In the genomic region with DNA sequence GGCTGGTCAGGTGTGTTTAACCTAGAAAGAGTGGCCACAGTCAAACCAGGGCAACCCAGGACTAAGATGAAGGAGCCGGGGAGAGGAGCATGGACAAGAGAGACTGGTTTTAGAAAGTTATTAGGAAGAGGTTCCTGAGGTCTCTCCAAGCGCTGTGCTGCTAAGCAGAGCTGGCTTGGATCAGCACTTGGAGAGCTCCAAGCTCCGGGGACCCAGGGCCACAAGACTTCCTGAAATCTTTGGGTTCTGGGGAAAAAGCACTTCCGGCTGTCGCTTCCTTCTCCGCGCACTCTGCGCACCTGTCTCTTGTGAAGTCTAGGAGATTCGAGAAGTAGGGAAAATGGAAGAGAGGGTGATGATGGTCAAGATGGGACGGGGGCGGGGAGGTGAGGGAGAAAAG, we compare ENCODE assay signal across 8 mouse cellular contexts. TPM values are rescaled to one million over a fixed set of nuclear protein-coding genes. Genes with fewer than 3 reads are reported as not detected.
DNase-seq lines count a peak whose midpoint lies in the region; ATAC-seq and TF ChIP-seq lines count a peak whose summit lies in the region.

No protein-coding gene starts in this region.

- H3K27ac ChIP-seq in left cerebral cortex, adult 2 months, result peak overlapping the region; percentile 98
- H3K27ac ChIP-seq in embryonic facial prominence, embryonic 12.5 days, result no peak overlapping the region
- peak overlapping the region; percentile 95 for H3K27ac ChIP-seq in hindbrain, embryonic 14.5 days
- no peak overlapping the region for H3K27ac ChIP-seq in neural tube, embryonic 12.5 days

- ATAC-seq in embryonic facial prominence, embryonic 12.5 days (ENCODE audit: insufficient number of reproducible peaks, insufficient read depth, low FRiP score, low TSS enrichment), result no peak
- no peak for ATAC-seq in hindbrain, embryonic 14.5 days (ENCODE audit: low FRiP score)
- no peak for ATAC-seq in neural tube, embryonic 12.5 days (ENCODE audit: low FRiP score, low read depth)

- H3K36me3 ChIP-seq in embryonic facial prominence, embryonic 12.5 days, result no peaks in the 10 kb centered on the region
- H3K36me3 ChIP-seq in hindbrain, embryonic 14.5 days (replicated peaks; ENCODE audit: control insufficient read depth, insufficient read depth), result peaks cover 27% of the 10 kb centered on the region
- H3K36me3 ChIP-seq in neural tube, embryonic 12.5 days, result peaks cover 9% of the 10 kb centered on the region; the same call in 1 of the 2 replicates

- TF ChIP-seq CTCF in left cerebral cortex, adult 2 months (IDR thresholded peaks at IDR 0.05), result no peak

- no peak overlapping the region for H3K9ac ChIP-seq in embryonic facial prominence, embryonic 12.5 days
- H3K9ac ChIP-seq in hindbrain, embryonic 14.5 days, result peak overlapping the region; percentile 97
- peak overlapping the region; percentile 86 for H3K9ac ChIP-seq in neural tube, embryonic 12.5 days

- peak overlapping the region; percentile 74 for H3K4me3 ChIP-seq in left cerebral cortex, adult 2 months
- peak overlapping the region; percentile 22; the same call in 1 of the 2 replicates for H3K4me3 ChIP-seq in embryonic facial prominence, embryonic 12.5 days
- peak overlapping the region; percentile 77 for H3K4me3 ChIP-seq in hindbrain, embryonic 14.5 days (replicated peaks; ENCODE audit: low read length)
- H3K4me3 ChIP-seq in neural tube, embryonic 12.5 days, result peak overlapping the region; percentile 59

- no peaks in the 10 kb centered on the region for H3K9me3 ChIP-seq in embryonic facial prominence, embryonic 12.5 days
- no peaks in the 10 kb centered on the region for H3K9me3 ChIP-seq in hindbrain, embryonic 14.5 days (ENCODE audit: control insufficient read depth, low read length)
- H3K9me3 ChIP-seq in neural tube, embryonic 12.5 days, result no peaks in the 10 kb centered on the region

- peak overlapping the region; percentile 36 for H3K4me2 ChIP-seq in embryonic facial prominence, embryonic 12.5 days (replicated peaks)
- peak overlapping the region; percentile 74 for H3K4me2 ChIP-seq in hindbrain, embryonic 14.5 days (replicated peaks)
- peak overlapping the region; percentile 82 for H3K4me2 ChIP-seq in neural tube, embryonic 12.5 days (replicated peaks)

- no peak for DNase-seq in left cerebral cortex, adult 2 months (ENCODE audit: extremely low spot score in 1 of 2, low spot score in 2 of 2)
- DNase-seq in left cerebral cortex, postnatal 4 days, result no peak
- DNase-seq in hindbrain, embryonic 14.5 days (ENCODE audit: low spot score), result peak; percentile 37
- DNase-seq in left cerebral cortex, adult 11 months (ENCODE audit: low spot score), result no peak
- no peak for DNase-seq in urinary bladder, postnatal 25 days (ENCODE audit: low spot score)
- DNase-seq in lung, adult 18-20 months, result no peak

- intact Hi-C loops in left cerebral cortex, adult 2 months (cut with DNase I), result loop anchor here (2.0 kb wide), 1 partner anchor 15 kb away; no protein-coding TSS in a partner anchor
- intact Hi-C loops in left cerebral cortex, postnatal 4 days (cut with DNase I), result no loop called here

- H3K4me1 ChIP-seq in embryonic facial prominence, embryonic 12.5 days, result peaks cover 22% of the 10 kb centered on the region
- H3K4me1 ChIP-seq in hindbrain, embryonic 14.5 days (replicated peaks; ENCODE audit: control insufficient read depth, insufficient read depth, low read length), result peaks cover 62% of the 10 kb centered on the region
- peaks cover 61% of the 10 kb centered on the region for H3K4me1 ChIP-seq in neural tube, embryonic 12.5 days

- 4% methylated on average over 11 of the region's 11 CpGs for WGBS in embryonic facial prominence, embryonic 12.5 days
- WGBS in hindbrain, embryonic 14.5 days, result 7% methylated on average over 11 of the region's 11 CpGs
- 11% methylated on average over 10 of the region's 11 CpGs for WGBS in neural tube, embryonic 12.5 days

- H3K27me3 ChIP-seq in embryonic facial prominence, embryonic 12.5 days, result peaks cover 37% of the 10 kb centered on the region
- H3K27me3 ChIP-seq in hindbrain, embryonic 14.5 days (ENCODE audit: control insufficient read depth, insufficient read depth, low read length), result no peaks in the 10 kb centered on the region
- peaks cover 6% of the 10 kb centered on the region; the same call in 1 of the 2 replicates for H3K27me3 ChIP-seq in neural tube, embryonic 12.5 days (replicated peaks)

RNA-seq across cellular contexts. Expression of gene Riiad1, which starts 0.6 kb away (rescaled TPM):
- 1 to 10 TPM; 4.4 to 5.8 TPM for total RNA-seq in left cerebral cortex, adult 2 months (2021)
- 1 to 10 TPM; 6.4 to 7.1 TPM for total RNA-seq in left cerebral cortex, postnatal 4 days (2021)
- polyA plus RNA-seq in embryonic facial prominence, embryonic 12.5 days (2016; fragmentation: Nextera tagmentation; extraction: Ambion mirVana), result 2.0 and 2.3 TPM in 2 replicates
- 15.8 and 24.9 TPM in 2 replicates for polyA plus RNA-seq in hindbrain, embryonic 14.5 days (2014; fragmentation: Nextera tagmentation; extraction: Ambion mirVana)
- 11.9 and 12.9 TPM in 2 replicates for polyA plus RNA-seq in neural tube, embryonic 12.5 days (2016; fragmentation: Nextera tagmentation; extraction: Ambion mirVana)

RNA-seq across cellular contexts. Expression of gene Celf3, which starts 1.5 kb away (rescaled TPM):
- 100 to 1,000 TPM; 159 to 177 TPM for total RNA-seq in left cerebral cortex, adult 2 months (2021)
- 100 to 1,000 TPM; 243 to 274 TPM for total RNA-seq in left cerebral cortex, postnatal 4 days (2021)
- 14.2 and 17.8 TPM in 2 replicates for polyA plus RNA-seq in embryonic facial prominence, embryonic 12.5 days (2016; fragmentation: Nextera tagmentation; extraction: Ambion mirVana)
- 182 and 237 TPM in 2 replicates for polyA plus RNA-seq in hindbrain, embryonic 14.5 days (2014; fragmentation: Nextera tagmentation; extraction: Ambion mirVana)
- 204 and 222 TPM in 2 replicates for polyA plus RNA-seq in neural tube, embryonic 12.5 days (2016; fragmentation: Nextera tagmentation; extraction: Ambion mirVana)

RNA-seq across cellular contexts. Expression of gene Oaz3, which starts 35.8 kb away (rescaled TPM):
- not detected for total RNA-seq in left cerebral cortex, adult 2 months (2021)
- total RNA-seq in left cerebral cortex, postnatal 4 days (2021), result not detected
- polyA plus RNA-seq in embryonic facial prominence, embryonic 12.5 days (2016; fragmentation: Nextera tagmentation; extraction: Ambion mirVana), result 0.41 and 0.45 TPM in 2 replicates
- 0.89 and 1.2 TPM in 2 replicates for polyA plus RNA-seq in hindbrain, embryonic 14.5 days (2014; fragmentation: Nextera tagmentation; extraction: Ambion mirVana)
- 0.81 and 0.96 TPM in 2 replicates for polyA plus RNA-seq in neural tube, embryonic 12.5 days (2016; fragmentation: Nextera tagmentation; extraction: Ambion mirVana)

RNA-seq across cellular contexts. Expression of gene Mrpl9, which starts 36.4 kb away (rescaled TPM):
- total RNA-seq in left cerebral cortex, adult 2 months (2021), result 10 to 100 TPM; 38.6 to 41.6 TPM
- 10 to 100 TPM; 39.2 to 39.9 TPM for total RNA-seq in left cerebral cortex, postnatal 4 days (2021)
- polyA plus RNA-seq in embryonic facial prominence, embryonic 12.5 days (2016; fragmentation: Nextera tagmentation; extraction: Ambion mirVana), result 65.3 and 65.6 TPM in 2 replicates
- 58.4 and 59.9 TPM in 2 replicates for polyA plus RNA-seq in hindbrain, embryonic 14.5 days (2014; fragmentation: Nextera tagmentation; extraction: Ambion mirVana)
- polyA plus RNA-seq in neural tube, embryonic 12.5 days (2016; fragmentation: Nextera tagmentation; extraction: Ambion mirVana), result 65.1 and 67.6 TPM in 2 replicates

Comparison
In these comparisons a context has a peak if more than half of its experiments do, and no peak if none do; other contexts are left out.
1. H3K27ac ChIP-seq: peak in left cerebral cortex, adult 2 months (single experiment) and hindbrain, embryonic 14.5 days (single experiment); none in embryonic facial prominence, embryonic 12.5 days (single experiment) and neural tube, embryonic 12.5 days (single experiment).
2. H3K4me3 ChIP-seq: peak in every context shown above with its lines; median percentile 77 in hindbrain, embryonic 14.5 days; 74 in left cerebral cortex, adult 2 months; 59 in neural tube, embryonic 12.5 days; 22 in embryonic facial prominence, embryonic 12.5 days.
3. Peak in every context shown above with its lines, with median percentiles within 50 percentile points of each other: H3K4me2 ChIP-seq.